Mouse (Mus musculus) liver, adult 2 months (tissue): Measurements from ENCODE around the gene Msmp. TPM values are rescaled to one million over a fixed set of nuclear protein-coding genes. Genes with fewer than 3 reads are reported as not detected.
A peak's percentile ranks its signal among the peaks of the same experiment; 100 is the strongest.

ENCODE experiments used
- DNase-seq: peaks from one replicate; pipeline ENCODE4 v3.0.0-alpha.2; 2011; ENCODE audit warnings: low read depth, low spot score; ENCODE audit errors: extremely low read depth
- H3K27ac ChIP-seq: fragments of 200-500 bp; replicated peaks from 2 replicates; pipeline ENCODE4 v1.5.1; 2012; ENCODE audit warnings: low read depth, mild to moderate bottlenecking, control low read depth, inconsistent platforms, low read length; ENCODE audit not compliant: insufficient read depth
- H3K27me3 ChIP-seq: fragments of 200-500 bp; 2 replicates; pipeline ENCODE4 v1.6.1; 2012; ENCODE audit warnings: mild to moderate bottlenecking, moderate library complexity, low read length, inconsistent platforms; ENCODE audit not compliant: control insufficient read depth, insufficient read depth
- H3K36me3 ChIP-seq: fragments of 200-500 bp; 2 replicates; pipeline ENCODE4 v1.6.1; 2012; ENCODE audit warnings: low read length, inconsistent platforms; ENCODE audit not compliant: control insufficient read depth, insufficient read depth
- H3K4me1 ChIP-seq: fragments of 200-500 bp; 2 replicates; pipeline ENCODE4 v1.6.1; 2011; ENCODE audit warnings: low read length; ENCODE audit not compliant: control insufficient read depth, insufficient read depth
- H3K4me3 ChIP-seq: fragments of 200-500 bp; 2 replicates; pipeline ENCODE4 v1.5.1; 2011; ENCODE audit warnings: low read depth, mild to moderate bottlenecking, control low read depth, low read length, moderate library complexity; ENCODE audit not compliant: insufficient read depth
- H3K79me2 ChIP-seq: fragments of 200-500 bp; 2 replicates; pipeline ENCODE4 v1.6.1; 2012; ENCODE audit warnings: inconsistent platforms, mild to moderate bottlenecking, low read length, moderate library complexity; ENCODE audit not compliant: control insufficient read depth, insufficient read depth
- H3K9ac ChIP-seq: fragments of 200-500 bp; 2 replicates; pipeline ENCODE4 v1.6.1; 2012; ENCODE audit warnings: low read depth, mild to moderate bottlenecking, control low read depth, inconsistent platforms, low read length
- CTCF ChIP-seq: fragments of 200-500 bp; IDR thresholded peaks from 2 replicates; pipeline ENCODE4 v1.5.1; 2011; ENCODE audit warnings: low read depth, low read length, control low read depth
- POLR2A ChIP-seq: fragments of 200-500 bp; IDR thresholded peaks from 2 replicates; pipeline ENCODE4 v1.6.1; 2011; ENCODE audit warnings: low read length, control low read depth; ENCODE audit not compliant: insufficient read depth; ENCODE audit errors: extremely low read depth
- WGBS: fragments of 180-500 bp; shearing (Covaris S2); methylation state at CpG from one replicate; pipeline ENCODE4 v1.1.7; 2018; 5-methylcytosine and 5-hydroxymethylcytosine counted together
- polyA plus RNA-seq: library from polyadenylated mRNA; depleted of rRNA; stranded (reverse); fragments of >200 nt; gene quantifications from 2 replicates; pipeline ENCODE4 v1.2.3, GENCODE M21; 2012
- total RNA-seq: library from RNA; depleted of rRNA; stranded (reverse); fragments of >200 nt; gene quantifications from 2 replicates; pipeline ENCODE4 v1.2.3, GENCODE M21; 2014

Msmp gene
- total and polyA plus RNA-seq, 2 experiments, result not detected

GRCm38 (mm10) chr4:43631046-43631955, 47.0 kb upstream of the Msmp start, which contains the start of gene Npr2:
Gene Npr2, plus strand, starts transcription at chr4:43631935.
- DNase-seq, result no peak
- WGBS, result 3% methylated on average over 56 of the region's 70 CpGs
- Histone ChIP-seq H3K27ac (peak within 1 kb of the TSS; percentile 29), H3K36me3 (no peaks in the 10 kb centered on the region), H3K4me1 (peaks cover 4% of the 10 kb centered on the region; the same call in 1 of the 2 replicates), H3K9ac (peak within 1 kb of the TSS; percentile 89), H3K79me2 (no peaks in the 10 kb centered on the region), H3K27me3 (no peaks in the 10 kb centered on the region), H3K4me3 (peak within 1 kb of the TSS; percentile 77)
- TF ChIP-seq POLR2A (0 out of 2 replicates have a peak, but pooled peaks have one; percentile 31), CTCF (no peak)

GRCm38 (mm10) chr4:43630671-43631045, 46.4 kb upstream of the Msmp start:
- Histone ChIP-seq H3K27me3 (no peaks in the 10 kb centered on the region), H3K9ac (no peak overlapping the region), H3K79me2 (no peaks in the 10 kb centered on the region), H3K27ac (no peak overlapping the region), H3K4me1 (peaks cover 6% of the 10 kb centered on the region; the same call in 1 of the 2 replicates), H3K4me3 (no peak overlapping the region), H3K36me3 (no peaks in the 10 kb centered on the region)
- DNase-seq, result no peak
- 50% methylated on average over 5 of the region's 5 CpGs for WGBS
- no peak for TF ChIP-seq CTCF
- TF ChIP-seq POLR2A, result no peak

- Histone ChIP-seq H3K79me2 (no peaks in the 10 kb centered on the region), H3K27me3 (no peaks in the 10 kb centered on the region), H3K36me3 (no peaks in the 10 kb centered on the region), H3K4me1 (peaks cover 6% of the 10 kb centered on the region; the same call in 1 of the 2 replicates), H3K9ac (peak overlapping the region; percentile 72), H3K4me3 (no peak overlapping the region), H3K27ac (peak overlapping the region; percentile 34; the same call in 1 of the 2 replicates)
- TF ChIP-seq CTCF (peak; percentile 59), POLR2A (no peak)
- WGBS, result 2% methylated on average over 5 of the region's 5 CpGs
- DNase-seq, result peak; percentile 80
These were observed 45.8 kb upstream of the Msmp start for GRCm38 (mm10) chr4:43630030-43630581.

GRCm38 (mm10) chr4:43629106-43629817, 45.0 kb upstream of the Msmp start:
- peak overlapping the region; percentile 59; the same call in 1 of the 2 replicates for H3K9ac ChIP-seq
- DNase-seq, result peak; percentile 85
- no peaks in the 10 kb centered on the region for H3K27me3 ChIP-seq
- H3K36me3 ChIP-seq, result no peaks in the 10 kb centered on the region
- H3K4me1 ChIP-seq, result peaks cover 7% of the 10 kb centered on the region; the same call in 1 of the 2 replicates
- H3K27ac ChIP-seq, result peak overlapping the region; percentile 69
- TF ChIP-seq POLR2A (0 out of 2 replicates have a peak, but pooled peaks have one; percentile 30), CTCF (peak; percentile 22; the same call in 1 of the 2 replicates)
- WGBS, result 53% methylated on average over 20 of the region's 20 CpGs
- H3K79me2 ChIP-seq, result no peaks in the 10 kb centered on the region
- peak overlapping the region; percentile 26; the same call in 1 of the 2 replicates for H3K4me3 ChIP-seq

GRCm38 (mm10) chr4:43620146-43620778, 36.0 kb upstream of the Msmp start:
- no peaks in the 10 kb centered on the region for H3K79me2 ChIP-seq
- no peak overlapping the region for H3K4me3 ChIP-seq
- no peaks in the 10 kb centered on the region for H3K27me3 ChIP-seq
- H3K27ac ChIP-seq, result peak overlapping the region; percentile 62
- H3K9ac ChIP-seq, result no peak overlapping the region
- H3K36me3 ChIP-seq, result no peaks in the 10 kb centered on the region
- peak; percentile 98 for DNase-seq
- peaks cover 9% of the 10 kb centered on the region for H3K4me1 ChIP-seq
- WGBS, result 18% methylated on average over 4 of the region's 4 CpGs
- no peak for TF ChIP-seq CTCF
- TF ChIP-seq POLR2A, result no peak
